Mouse (Mus musculus): ENCODE data around the gene Ppip5k2.

The Ppip5k2 gene

DNA sequence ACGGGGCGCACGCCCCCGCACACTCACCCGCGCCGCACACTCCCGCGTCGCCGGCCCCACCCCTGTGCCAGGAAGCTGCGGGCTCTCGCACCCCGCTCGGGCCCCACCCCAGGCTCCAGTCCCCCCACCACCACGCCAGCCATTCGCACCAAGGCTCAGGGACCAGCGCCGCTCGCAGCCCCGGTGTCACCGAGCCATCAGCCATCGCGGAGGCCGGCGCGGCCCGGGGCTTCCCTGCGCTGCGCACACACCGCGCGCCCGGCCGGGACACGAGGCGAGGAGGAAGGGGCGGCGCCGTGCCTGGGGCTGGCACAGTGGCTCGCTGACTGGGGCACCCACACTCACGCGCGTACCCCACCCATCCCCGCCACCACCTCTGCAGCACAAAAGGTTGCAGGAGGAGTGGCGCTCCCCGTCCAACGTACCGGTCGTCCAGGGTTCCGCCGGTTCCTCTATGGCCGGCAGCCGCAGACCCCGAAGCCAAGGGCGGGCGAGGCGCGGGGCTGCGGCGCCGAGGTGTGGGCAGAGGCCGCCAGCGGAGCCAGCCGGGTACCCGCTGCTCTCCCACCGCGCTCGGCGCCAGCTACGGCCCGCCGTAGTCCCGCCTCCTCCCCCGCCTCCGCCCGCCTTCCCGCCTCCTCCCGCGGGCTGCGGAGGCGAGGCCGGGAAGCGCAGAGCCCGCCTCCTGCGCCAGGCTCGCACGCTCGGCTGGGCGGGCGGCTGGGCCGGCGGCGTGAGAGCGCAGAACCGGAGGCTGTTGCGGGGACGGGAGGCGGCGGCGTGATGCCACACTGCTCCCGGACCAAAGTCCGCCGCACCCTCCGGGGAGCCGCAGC, 108.6 kb downstream of the Ppip5k2 start, which contains the start of gene D1Ertd622e:
Gene D1Ertd622e (minus strand): TSS at position 669 of the 836 bp plus-strand sequence.
- DNase-seq (ENCODE audit: low read depth, low spot score) = peak; percentile 49

DNA sequence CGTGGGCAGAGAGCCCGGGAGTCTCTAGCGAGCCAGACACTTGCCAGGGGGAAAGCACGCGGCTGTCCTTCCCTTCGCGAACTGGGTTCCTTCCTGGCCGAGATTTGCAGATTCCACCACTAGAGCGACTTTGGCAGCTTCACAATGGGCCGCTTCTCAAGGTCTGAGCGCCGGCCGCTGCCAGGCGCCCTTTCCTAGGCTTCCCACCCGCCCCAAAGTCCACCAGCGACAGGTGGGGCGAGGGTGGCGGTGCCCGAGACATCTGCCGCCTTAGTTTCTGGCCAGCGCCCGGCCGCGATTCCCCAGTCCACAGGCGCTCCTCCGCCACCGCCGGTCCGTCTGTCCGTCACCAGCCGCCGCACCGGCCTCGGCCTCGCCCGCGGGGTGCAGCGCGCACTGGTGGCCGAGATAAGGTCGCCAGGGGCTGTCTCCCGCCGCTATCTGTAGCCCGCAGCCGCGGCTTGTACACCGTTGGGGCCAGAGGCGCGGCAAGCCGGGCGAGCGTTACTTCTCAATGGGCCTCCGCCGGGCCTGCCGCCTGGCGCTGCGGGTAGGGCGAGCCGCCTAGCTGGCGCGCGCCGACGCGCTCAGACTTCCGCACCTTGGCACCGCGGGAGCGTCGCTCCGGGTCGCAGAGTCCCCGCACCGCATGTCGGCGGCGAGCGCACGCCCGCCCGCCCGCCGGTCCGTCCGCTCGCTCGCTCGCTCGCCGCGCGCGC, 109.4 kb downstream of the Ppip5k2 start:
- DNase-seq (ENCODE audit: low read depth, low spot score) = peak; percentile 64

DNA sequence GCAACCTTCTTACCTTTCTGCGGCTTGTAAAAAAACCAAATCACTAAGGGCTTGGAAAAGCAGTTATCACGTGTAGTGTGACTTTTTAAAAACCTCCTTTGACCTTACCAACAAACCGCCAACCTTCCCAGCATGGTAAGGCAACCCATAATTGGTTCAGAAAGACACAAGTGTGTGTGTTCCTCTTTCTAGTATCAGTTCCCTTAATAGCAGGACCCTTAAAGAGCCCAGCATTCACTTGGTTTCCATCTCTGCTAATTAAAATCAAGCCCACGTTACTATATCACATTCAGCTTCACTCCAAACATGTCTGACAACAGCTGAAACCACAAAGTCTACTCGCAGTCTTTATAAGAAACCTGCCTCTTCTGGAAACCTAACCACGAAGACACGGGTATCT, 110.8 kb downstream of the Ppip5k2 start:
- DNase-seq (ENCODE audit: low read depth, low spot score) = no peak

DNA sequence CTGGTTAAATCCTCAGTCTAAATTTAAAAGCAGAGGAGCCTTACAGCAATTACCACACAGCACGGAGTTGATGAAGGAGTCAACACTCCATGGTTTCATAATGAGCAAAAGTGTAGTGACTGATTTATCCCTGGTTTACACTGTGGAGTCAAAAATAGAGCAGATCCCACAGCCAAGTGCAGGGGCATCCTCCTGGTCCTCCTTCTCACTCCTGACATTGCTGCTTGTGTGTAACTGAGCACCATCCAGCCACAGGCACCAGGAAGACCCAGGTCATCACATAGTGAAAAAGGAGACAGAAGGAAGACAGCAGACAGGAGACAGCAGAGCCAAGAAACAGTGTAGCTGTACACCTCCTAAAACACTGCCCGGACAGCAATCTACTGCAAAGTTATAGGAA, 112.4 kb downstream of the Ppip5k2 start:
- DNase-seq (ENCODE audit: low read depth, low spot score) = no peak

- DNase-seq (ENCODE audit: low read depth, low spot score) = no peak
These were observed 113.0 kb downstream of the Ppip5k2 start for GRCm38 (mm10) chr1:97657201-97657600.
